Mouse (Mus musculus) v-Abl transformed pro-B cells (cell line): ENCODE measurements around the gene Ttc28.

Source experiments
- in situ Hi-C, 2 experiments: fragments of 400-800 bp; cut with MboI; formaldehyde crosslinking; loops; one replicate each; pipeline ENCODE4 v1.15.1; 2025; ENCODE audit not compliant: unreplicated experiment in 2 of 2

The Ttc28 gene

GRCm38 (mm10) chr5:110879584-110880374 lies at the start of gene Ttc28:
Ttc28 (plus strand) TSS chr5:110879803.
- in situ Hi-C loops, result loop anchor here in 1 of 2 experiments (25.0 kb wide), 1 partner anchor 1283 kb away; no protein-coding TSS in a partner anchor

- in situ Hi-C loops, result loop anchor here in 1 of 2 experiments (25.0 kb wide), 1 partner anchor 1269 kb away; the partner anchor contains the start of gene Crlf2
Measured at GRCm38 (mm10) chr5:110831036-110831720, 48.4 kb upstream of the Ttc28 start.

- in situ Hi-C loops, result loop anchor here in 1 of 2 experiments (25.0 kb wide), 1 partner anchor 1274 kb away; the partner anchor contains the start of gene Crlf2
Measured at GRCm38 (mm10) chr5:110835959-110836358, 43.6 kb upstream of the Ttc28 start.

GRCm38 (mm10) chr5:110838016-110838415 lies 41.6 kb upstream of the Ttc28 start:
- in situ Hi-C loops, result loop anchor here in 1 of 2 experiments (25.0 kb wide), 1 partner anchor 1276 kb away; the partner anchor contains the start of gene Crlf2

GRCm38 (mm10) chr5:110839038-110839677 lies 40.4 kb upstream of the Ttc28 start:
- in situ Hi-C loops, result loop anchor here in 1 of 2 experiments (25.0 kb wide), 1 partner anchor 1277 kb away; the partner anchor contains the start of gene Crlf2

GRCm38 (mm10) chr5:110839678-110840365 lies 39.8 kb upstream of the Ttc28 start, which contains the start of the genes Hscb and Chek2:
Hscb (minus strand) TSS chr5:110839777.
Chek2 (plus strand) TSS chr5:110839979.
- in situ Hi-C loops, result loop anchor here (5.0 to 25.0 kb wide), 3 partner anchors 48 to 1278 kb away; partner anchors contain the start of gene Crlf2 (in 1 of the 2)

- in situ Hi-C loops, result loop anchor here (5.0 to 25.0 kb wide), 3 partner anchors 48 to 1278 kb away; partner anchors contain the start of gene Crlf2 (in 1 of the 2)
Measured at GRCm38 (mm10) chr5:110840465-110840864, 39.1 kb upstream of the Ttc28 start.

GRCm38 (mm10) chr5:110841046-110841862 lies 38.3 kb upstream of the Ttc28 start:
- in situ Hi-C loops, result loop anchor here (5.0 to 25.0 kb wide), 3 partner anchors 49 to 1279 kb away; partner anchors contain the start of gene Crlf2 (in 1 of the 2)

GRCm38 (mm10) chr5:110852990-110853389 lies 26.6 kb upstream of the Ttc28 start:
- in situ Hi-C loops, result no loop called here

- in situ Hi-C loops, result no loop called here
Measured at GRCm38 (mm10) chr5:110857091-110857490, 22.5 kb upstream of the Ttc28 start.

GRCm38 (mm10) chr5:110859013-110859650 lies 20.5 kb upstream of the Ttc28 start:
- in situ Hi-C loops, result no loop called here

- in situ Hi-C loops, result no loop called here
Measured at GRCm38 (mm10) chr5:110860445-110860844, 19.2 kb upstream of the Ttc28 start.

- in situ Hi-C loops, result no loop called here
Measured at GRCm38 (mm10) chr5:110868460-110868859, 11.1 kb upstream of the Ttc28 start.

- in situ Hi-C loops, result no loop called here
Measured at GRCm38 (mm10) chr5:110869242-110869669, 10.3 kb upstream of the Ttc28 start.

- in situ Hi-C loops, result no loop called here
Measured at GRCm38 (mm10) chr5:110873160-110873559, 6.4 kb upstream of the Ttc28 start.

- in situ Hi-C loops, result loop anchor here in 1 of 2 experiments (25.0 kb wide), 1 partner anchor 1288 kb away; no protein-coding TSS in a partner anchor
Measured at GRCm38 (mm10) chr5:110874711-110875110, 4.9 kb upstream of the Ttc28 start.

GRCm38 (mm10) chr5:110875286-110875685 lies 4.3 kb upstream of the Ttc28 start:
- in situ Hi-C loops, result loop anchor here in 1 of 2 experiments (25.0 kb wide), 1 partner anchor 1287 kb away; no protein-coding TSS in a partner anchor
